Mouse (Mus musculus): Measurements from ENCODE around the gene Gp1bb. TPM values are rescaled to one million over a fixed set of nuclear protein-coding genes. Genes with fewer than 3 reads are reported as not detected.
A peak's percentile ranks its signal among the peaks of the same experiment; 100 is the strongest.

Gp1bb gene
- polyA plus RNA-seq (2014; fragmentation: Nextera tagmentation; extraction: Ambion mirVana) = 1.9 and 2.0 TPM in 2 replicates

DNA sequence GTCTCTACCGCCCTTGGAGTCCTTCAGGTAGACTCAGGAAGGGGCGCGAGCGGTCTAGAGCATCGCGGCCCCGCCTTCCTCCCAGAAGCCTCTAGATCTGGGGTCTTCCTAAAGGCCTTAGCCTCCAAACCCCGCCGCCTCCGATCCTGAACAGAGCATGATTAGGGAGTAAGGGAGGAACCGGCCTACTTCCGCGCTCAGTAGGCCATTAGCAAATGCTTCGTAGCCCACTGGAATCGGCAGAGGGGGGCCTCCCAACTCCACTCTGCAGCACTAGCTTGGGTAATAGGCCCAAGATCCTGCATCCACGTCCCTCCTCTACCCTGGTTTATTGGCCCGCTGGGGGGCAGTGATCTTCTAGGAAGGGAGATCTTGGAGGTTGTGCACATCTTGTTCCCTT is at the start of gene Gp1bb:
TSS of gene Gp1bb (minus strand) at position 385 of the 400 bp plus-strand sequence.
- H3K4me3 ChIP-seq (ENCODE audit: low read depth, low read length) = peak within 1 kb of the TSS; percentile 47
- H3K9ac ChIP-seq (ENCODE audit: low read length) = no peak within 1 kb of the TSS
- DNase-seq (ENCODE audit: low spot score) (no peak), ATAC-seq (replicated peaks; ENCODE audit: low FRiP score, low TSS enrichment, low read depth) (no peak)
- 27% methylated on average over 17 of the region's 17 CpGs for WGBS
- no peak within 1 kb of the TSS for H3K27ac ChIP-seq (ENCODE audit: low read depth)
- no peaks in the 10 kb centered on the region for H3K9me3 ChIP-seq (ENCODE audit: control insufficient read depth, low read length)
- peak within 1 kb of the TSS; percentile 84 for H3K4me2 ChIP-seq (ENCODE audit: low read length)
- peaks cover 86% of the 10 kb centered on the region for H3K27me3 ChIP-seq (replicated peaks; ENCODE audit: control insufficient read depth, insufficient read depth, low read length)
- H3K36me3 ChIP-seq (ENCODE audit: control insufficient read depth, insufficient read depth, low read length) = peaks cover 23% of the 10 kb centered on the region
- H3K4me1 ChIP-seq (replicated peaks; ENCODE audit: control insufficient read depth, insufficient read depth, low read length) = peaks cover 17% of the 10 kb centered on the region

DNA sequence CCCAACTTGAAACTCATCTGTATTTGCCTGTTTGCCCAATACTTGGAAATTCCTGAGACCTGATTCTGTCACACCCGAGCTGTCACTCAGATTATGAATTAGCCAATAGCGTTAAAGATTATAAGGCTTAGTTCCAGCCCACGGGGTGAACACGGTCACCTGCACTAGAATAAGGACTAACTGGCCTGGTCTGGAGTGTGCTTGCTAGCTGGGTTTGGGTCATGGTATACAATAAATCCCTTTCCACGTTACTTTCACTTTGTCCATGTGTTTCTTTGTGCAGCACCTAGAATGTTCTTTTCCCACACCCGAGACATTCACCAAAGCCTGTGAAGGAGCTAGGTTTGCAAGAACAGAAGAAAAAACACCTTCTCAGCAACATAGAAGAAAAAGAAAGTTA is 47.7 kb upstream of the Gp1bb start:
- Histone ChIP-seq H3K4me2 (ENCODE audit: low read length) (no peak overlapping the region), H3K36me3 (ENCODE audit: control insufficient read depth, insufficient read depth, low read length) (no peaks in the 10 kb centered on the region), H3K27me3 (replicated peaks; ENCODE audit: control insufficient read depth, insufficient read depth, low read length) (no peaks in the 10 kb centered on the region), H3K9me3 (ENCODE audit: control insufficient read depth, low read length) (no peaks in the 10 kb centered on the region), H3K9ac (ENCODE audit: low read length) (no peak overlapping the region), H3K4me3 (ENCODE audit: low read depth, low read length) (no peak overlapping the region), H3K4me1 (replicated peaks; ENCODE audit: control insufficient read depth, insufficient read depth, low read length) (no peaks in the 10 kb centered on the region), H3K27ac (ENCODE audit: low read depth) (no peak overlapping the region)
- 74% methylated on average over 6 of the region's 6 CpGs for WGBS
- DNase-seq (ENCODE audit: low spot score) (no peak), ATAC-seq (replicated peaks; ENCODE audit: low FRiP score, low TSS enrichment, low read depth) (no peak)

DNA sequence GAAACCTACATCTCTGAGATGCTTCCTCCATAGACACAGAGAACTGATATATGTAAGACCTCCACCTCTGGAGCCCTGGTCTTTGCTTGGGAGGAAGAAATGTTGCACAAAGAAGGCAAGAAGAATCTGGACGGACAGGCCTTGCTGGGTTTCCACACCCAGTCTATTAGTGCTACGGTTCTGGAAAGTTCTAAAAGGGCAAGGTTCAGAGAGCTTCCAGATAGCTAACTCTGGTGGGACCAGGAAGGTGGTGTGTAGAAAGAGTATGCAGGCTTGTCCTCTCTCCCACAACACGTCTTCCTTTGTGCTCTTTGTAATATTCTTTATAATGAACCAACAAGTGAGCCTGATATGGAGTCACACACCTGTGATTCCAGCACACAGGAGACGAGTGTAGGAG is 36.4 kb upstream of the Gp1bb start:
- DNase-seq (ENCODE audit: low spot score) = no peak
- 79% methylated on average over 4 of the region's 4 CpGs for WGBS
- 0 out of 2 replicates have a peak, but pooled peaks cover 3% of the 10 kb centered on the region for H3K9me3 ChIP-seq (ENCODE audit: control insufficient read depth, low read length)
- H3K4me1 ChIP-seq (replicated peaks; ENCODE audit: control insufficient read depth, insufficient read depth, low read length) = no peaks in the 10 kb centered on the region
- no peak overlapping the region for H3K4me2 ChIP-seq (ENCODE audit: low read length)
- H3K27ac ChIP-seq (ENCODE audit: low read depth) = no peak overlapping the region
- no peaks in the 10 kb centered on the region for H3K27me3 ChIP-seq (replicated peaks; ENCODE audit: control insufficient read depth, insufficient read depth, low read length)
- H3K4me3 ChIP-seq (ENCODE audit: low read depth, low read length) = no peak overlapping the region
- no peak for ATAC-seq (replicated peaks; ENCODE audit: low FRiP score, low TSS enrichment, low read depth)
- no peaks in the 10 kb centered on the region for H3K36me3 ChIP-seq (ENCODE audit: control insufficient read depth, insufficient read depth, low read length)
- no peak overlapping the region for H3K9ac ChIP-seq (ENCODE audit: low read length)

- Histone ChIP-seq H3K9ac (ENCODE audit: low read length) (no peak overlapping the region), H3K27ac (ENCODE audit: low read depth) (no peak overlapping the region), H3K4me1 (replicated peaks; ENCODE audit: control insufficient read depth, insufficient read depth, low read length) (no peaks in the 10 kb centered on the region), H3K4me3 (ENCODE audit: low read depth, low read length) (no peak overlapping the region), H3K27me3 (replicated peaks; ENCODE audit: control insufficient read depth, insufficient read depth, low read length) (no peaks in the 10 kb centered on the region), H3K9me3 (ENCODE audit: control insufficient read depth, low read length) (0 out of 2 replicates have a peak, but pooled peaks cover 3% of the 10 kb centered on the region), H3K36me3 (ENCODE audit: control insufficient read depth, insufficient read depth, low read length) (no peaks in the 10 kb centered on the region), H3K4me2 (ENCODE audit: low read length) (no peak overlapping the region)
- ATAC-seq (replicated peaks; ENCODE audit: low FRiP score, low TSS enrichment, low read depth) (no peak), DNase-seq (ENCODE audit: low spot score) (no peak)
- WGBS = 58% methylated on average over 5 of the region's 5 CpGs
Observed at GRCm38 (mm10) chr16:18655372-18656098, 33.3 kb upstream of the Gp1bb start.

DNA sequence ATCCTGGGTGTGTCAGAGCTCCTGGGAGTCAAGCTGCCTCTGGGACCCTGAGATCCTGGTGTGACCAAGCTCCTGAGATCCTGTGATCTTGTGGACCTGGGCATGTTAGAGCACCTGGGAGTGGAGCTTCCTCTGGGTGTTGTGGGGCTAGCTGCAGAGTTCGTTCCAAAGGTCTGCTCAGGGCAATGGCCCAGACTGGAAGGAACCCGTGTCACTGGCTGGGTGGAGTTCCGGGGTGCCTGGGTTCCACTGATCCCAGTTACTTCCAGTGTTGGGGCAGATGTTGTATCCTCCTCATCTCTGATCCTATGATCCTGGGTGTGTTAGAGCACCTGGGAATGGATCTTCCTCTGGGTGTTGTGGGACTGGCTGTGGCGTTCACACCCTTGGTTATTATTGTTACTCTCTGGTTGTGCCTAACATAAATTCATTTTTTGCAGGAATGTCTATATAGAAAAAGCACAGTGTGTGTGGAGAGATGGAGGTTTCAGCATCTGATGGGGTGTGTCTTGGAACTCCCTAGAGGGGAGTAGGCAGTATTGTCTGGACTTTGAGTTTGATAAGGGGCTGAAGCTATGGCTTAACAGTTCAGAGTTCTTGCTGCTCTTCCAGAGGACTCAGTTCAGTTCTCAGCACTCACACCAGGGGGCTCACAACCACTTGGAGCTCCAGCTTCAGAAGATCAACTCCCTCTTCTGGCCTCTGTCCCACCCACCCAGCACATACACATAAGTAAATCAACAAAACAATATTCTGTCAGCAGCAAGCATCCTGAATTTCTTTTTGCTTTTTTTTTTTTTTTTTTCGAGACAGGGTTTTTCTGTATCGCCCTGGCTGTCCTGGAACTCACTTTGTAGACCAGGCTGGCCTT is 31.3 kb upstream of the Gp1bb start:
- Histone ChIP-seq H3K27me3 (replicated peaks; ENCODE audit: control insufficient read depth, insufficient read depth, low read length) (no peaks in the 10 kb centered on the region), H3K9me3 (ENCODE audit: control insufficient read depth, low read length) (no peaks in the 10 kb centered on the region), H3K4me2 (ENCODE audit: low read length) (no peak overlapping the region), H3K27ac (ENCODE audit: low read depth) (no peak overlapping the region), H3K4me3 (ENCODE audit: low read depth, low read length) (no peak overlapping the region), H3K9ac (ENCODE audit: low read length) (no peak overlapping the region), H3K4me1 (replicated peaks; ENCODE audit: control insufficient read depth, insufficient read depth, low read length) (no peaks in the 10 kb centered on the region), H3K36me3 (ENCODE audit: control insufficient read depth, insufficient read depth, low read length) (no peaks in the 10 kb centered on the region)
- 81% methylated on average over 6 of the region's 6 CpGs for WGBS
- no peak for DNase-seq (ENCODE audit: low spot score)
- ATAC-seq (replicated peaks; ENCODE audit: low FRiP score, low TSS enrichment, low read depth) = 0 out of 2 replicates have a peak, but pooled peaks have one; percentile 32

DNA sequence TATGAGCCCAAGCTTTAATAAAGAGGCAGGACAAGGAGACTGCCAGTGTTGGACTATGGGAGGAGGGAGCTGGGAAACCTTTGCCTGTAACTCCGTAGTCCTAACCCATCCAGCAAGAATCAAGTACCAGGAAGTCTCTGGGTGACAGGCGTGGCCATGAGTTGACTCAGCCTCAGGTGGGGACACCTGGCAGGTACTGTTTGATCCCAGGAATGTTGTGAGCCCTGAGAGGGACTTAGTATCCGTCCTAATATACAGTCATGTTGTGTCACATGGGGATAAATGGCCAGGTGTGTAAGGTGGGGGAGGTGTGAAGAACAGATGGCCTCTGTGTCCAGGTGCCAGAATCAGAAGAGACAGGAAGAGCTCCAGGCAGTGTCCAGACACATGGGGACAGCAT is 26.9 kb upstream of the Gp1bb start:
- Histone ChIP-seq H3K4me2 (ENCODE audit: low read length) (no peak overlapping the region), H3K36me3 (ENCODE audit: control insufficient read depth, insufficient read depth, low read length) (no peaks in the 10 kb centered on the region), H3K9me3 (ENCODE audit: control insufficient read depth, low read length) (no peaks in the 10 kb centered on the region), H3K4me3 (ENCODE audit: low read depth, low read length) (no peak overlapping the region), H3K4me1 (replicated peaks; ENCODE audit: control insufficient read depth, insufficient read depth, low read length) (no peaks in the 10 kb centered on the region), H3K27ac (ENCODE audit: low read depth) (no peak overlapping the region), H3K27me3 (replicated peaks; ENCODE audit: control insufficient read depth, insufficient read depth, low read length) (no peaks in the 10 kb centered on the region), H3K9ac (ENCODE audit: low read length) (no peak overlapping the region)
- DNase-seq (ENCODE audit: low spot score) (no peak), ATAC-seq (replicated peaks; ENCODE audit: low FRiP score, low TSS enrichment, low read depth) (peak; percentile 68; the same call in 1 of the 2 replicates)
- WGBS = 60% methylated on average over 3 of the region's 3 CpGs

DNA sequence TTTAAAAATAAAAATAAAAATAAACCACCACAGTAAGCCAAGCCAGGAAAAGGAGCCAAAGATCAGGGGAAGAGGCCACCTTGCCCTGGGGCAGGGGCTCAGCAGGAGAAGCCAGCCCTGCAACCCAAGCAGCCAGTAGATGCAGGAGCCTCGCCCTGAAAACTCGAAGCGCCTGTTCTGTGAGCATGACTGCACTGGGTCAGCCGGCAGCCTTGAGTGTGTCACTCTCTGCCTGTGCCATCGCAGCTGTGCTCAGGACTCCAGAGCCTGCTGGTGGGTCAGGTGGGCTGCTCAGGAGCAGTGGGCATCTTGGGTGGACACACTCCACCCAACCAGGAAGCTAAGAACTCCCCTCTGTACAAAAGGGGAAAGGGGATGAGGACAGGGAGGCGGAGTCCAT is 23.1 kb upstream of the Gp1bb start:
- DNase-seq (ENCODE audit: low spot score) (no peak), ATAC-seq (replicated peaks; ENCODE audit: low FRiP score, low TSS enrichment, low read depth) (peak; percentile 18; the same call in 1 of the 2 replicates)

GRCm38 (mm10) chr16:18644485-18644884 is 22.3 kb upstream of the Gp1bb start:
- 77% methylated on average over 4 of the region's 4 CpGs for WGBS

More for the DNA sequence above, 23.1 kb upstream of the Gp1bb start:
- H3K4me2 ChIP-seq (ENCODE audit: low read length) = no peak overlapping the region
- H3K9ac ChIP-seq (ENCODE audit: low read length) = no peak overlapping the region
- no peaks in the 10 kb centered on the region for H3K36me3 ChIP-seq (ENCODE audit: control insufficient read depth, insufficient read depth, low read length)
- H3K27ac ChIP-seq (ENCODE audit: low read depth) = no peak overlapping the region
- no peaks in the 10 kb centered on the region for H3K27me3 ChIP-seq (replicated peaks; ENCODE audit: control insufficient read depth, insufficient read depth, low read length)
- 51% methylated on average over 6 of the region's 6 CpGs for WGBS
- no peaks in the 10 kb centered on the region for H3K4me1 ChIP-seq (replicated peaks; ENCODE audit: control insufficient read depth, insufficient read depth, low read length)
- no peaks in the 10 kb centered on the region for H3K9me3 ChIP-seq (ENCODE audit: control insufficient read depth, low read length)
- H3K4me3 ChIP-seq (ENCODE audit: low read depth, low read length) = no peak overlapping the region

More at GRCm38 (mm10) chr16:18644485-18644884, 22.3 kb upstream of the Gp1bb start:
- H3K4me3 ChIP-seq (ENCODE audit: low read depth, low read length) = no peak overlapping the region
- ATAC-seq (replicated peaks; ENCODE audit: low FRiP score, low TSS enrichment, low read depth) (no peak), DNase-seq (ENCODE audit: low spot score) (no peak)
- no peaks in the 10 kb centered on the region for H3K36me3 ChIP-seq (ENCODE audit: control insufficient read depth, insufficient read depth, low read length)
- H3K27me3 ChIP-seq (replicated peaks; ENCODE audit: control insufficient read depth, insufficient read depth, low read length) = no peaks in the 10 kb centered on the region
- no peaks in the 10 kb centered on the region for H3K4me1 ChIP-seq (replicated peaks; ENCODE audit: control insufficient read depth, insufficient read depth, low read length)
- no peak overlapping the region for H3K9ac ChIP-seq (ENCODE audit: low read length)
- H3K4me2 ChIP-seq (ENCODE audit: low read length) = no peak overlapping the region
- H3K27ac ChIP-seq (ENCODE audit: low read depth) = no peak overlapping the region
- no peaks in the 10 kb centered on the region for H3K9me3 ChIP-seq (ENCODE audit: control insufficient read depth, low read length)
